Mouse (Mus musculus) limb, embryonic 13.5 days (tissue): Measurements from ENCODE around the gene 2310007B03Rik. TPM values are rescaled to one million over a fixed set of nuclear protein-coding genes. Genes with fewer than 3 reads are reported as not detected.
"Not testable (repeated sequence)": the region's sequence is repeated elsewhere in the genome, so short reads cannot be mapped to it uniquely, and the experiment has no call there.

ENCODE experiments used
- ATAC-seq: fragments of 200-750 bp; cut with Nextera tagmentation; 2 replicates; pipeline ENCODE4 v1.8.0; 2017; ENCODE audit warnings: low read depth, moderate number of reproducible peaks, moderate TSS enrichment; ENCODE audit not compliant: low FRiP score
- H3K27ac ChIP-seq: fragments of 300-500 bp; sonication (generic); 2 replicates; pipeline ENCODE4 v1.5.1; 2015; ENCODE audit warnings: inconsistent platforms, mild to moderate bottlenecking, moderate library complexity
- H3K27me3 ChIP-seq: fragments of 300-500 bp; sonication (generic); 2 replicates; pipeline ENCODE4 v1.6.1; 2015; ENCODE audit warnings: mild to moderate bottlenecking, inconsistent platforms
- H3K36me3 ChIP-seq: fragments of 300-500 bp; sonication (generic); 2 replicates; pipeline ENCODE4 v1.6.1; 2015; ENCODE audit warnings: inconsistent platforms, mild to moderate bottlenecking, moderate library complexity
- H3K4me1 ChIP-seq: fragments of 300-500 bp; sonication (generic); 2 replicates; pipeline ENCODE4 v1.6.1; 2015; ENCODE audit warnings: inconsistent platforms
- H3K4me2 ChIP-seq: fragments of 300-500 bp; sonication (generic); replicated peaks from 2 replicates; pipeline ENCODE4 v1.6.1; 2015; ENCODE audit warnings: inconsistent platforms, mild to moderate bottlenecking, moderate library complexity
- H3K4me3 ChIP-seq: fragments of 300-500 bp; sonication (generic); 2 replicates; pipeline ENCODE4 v1.5.1; 2015; ENCODE audit warnings: moderate library complexity, mild to moderate bottlenecking, inconsistent platforms
- H3K9ac ChIP-seq: fragments of 300-500 bp; sonication (generic); 2 replicates; pipeline ENCODE4 v1.6.1; 2015; ENCODE audit warnings: mild to moderate bottlenecking, inconsistent platforms
- H3K9me3 ChIP-seq: fragments of 300-500 bp; sonication (generic); 2 replicates; pipeline ENCODE4 v1.6.1; 2016; ENCODE audit warnings: inconsistent platforms
- WGBS: fragments of 180-500 bp; shearing (Covaris S2); methylation state at CpG from one replicate; pipeline ENCODE4 v1.1.7; 2015; 5-methylcytosine and 5-hydroxymethylcytosine counted together
- polyA plus RNA-seq: library from polyadenylated mRNA; unstranded; fragments of >200 nt; fragmentation: Nextera tagmentation; extraction: Ambion mirVana; gene quantifications from 2 replicates; pipeline ENCODE4 v1.2.1, GENCODE M21; 2015

2310007B03Rik gene
- polyA plus RNA-seq, result 0.94 and 1.1 TPM in 2 replicates

DNA sequence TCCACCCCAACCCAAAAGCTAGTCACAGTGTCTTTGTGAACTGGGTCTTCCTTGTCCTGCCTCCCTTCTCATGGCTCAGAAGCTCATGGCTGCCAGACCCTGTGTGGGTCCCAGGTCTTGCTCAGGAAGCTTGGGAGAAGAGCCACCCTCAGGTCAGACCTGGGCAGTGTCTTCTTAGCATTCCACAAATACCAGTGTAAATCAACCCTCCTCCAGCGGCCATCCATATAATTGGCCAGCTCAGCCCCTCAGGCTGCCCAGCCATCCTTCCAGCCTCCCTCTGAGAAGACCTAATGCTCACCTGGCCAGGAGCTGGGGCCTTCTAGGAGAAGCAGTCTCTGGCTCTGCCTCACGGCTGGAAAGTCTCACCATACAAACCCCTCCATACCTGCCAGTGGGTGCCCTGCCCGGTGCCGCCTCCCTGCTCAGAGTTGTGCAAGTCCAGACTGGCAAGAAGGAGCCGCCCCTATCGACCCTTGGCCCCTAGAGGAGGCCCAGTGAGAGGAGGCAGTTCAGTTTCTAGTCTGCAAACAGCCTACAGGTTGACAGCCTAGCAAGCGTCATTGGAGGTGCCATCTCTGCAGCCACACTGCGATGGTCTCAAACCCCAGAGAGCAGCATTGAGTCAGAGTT lies at the start of gene 2310007B03Rik:
2310007B03Rik (minus strand) TSS at position 448 of the 633 bp plus-strand sequence.
- WGBS, result 78% methylated on average over 8 of the region's 8 CpGs
- ATAC-seq, result no peak
- Histone ChIP-seq H3K4me2 (no peak within 1 kb of the TSS), H3K9me3 (no peaks in the 10 kb centered on the region), H3K4me3 (no peak within 1 kb of the TSS), H3K9ac (no peak within 1 kb of the TSS), H3K4me1 (peaks cover 10% of the 10 kb centered on the region; the same call in 1 of the 2 replicates), H3K36me3 (no peaks in the 10 kb centered on the region), H3K27me3 (no peaks in the 10 kb centered on the region), H3K27ac (no peak within 1 kb of the TSS)

DNA sequence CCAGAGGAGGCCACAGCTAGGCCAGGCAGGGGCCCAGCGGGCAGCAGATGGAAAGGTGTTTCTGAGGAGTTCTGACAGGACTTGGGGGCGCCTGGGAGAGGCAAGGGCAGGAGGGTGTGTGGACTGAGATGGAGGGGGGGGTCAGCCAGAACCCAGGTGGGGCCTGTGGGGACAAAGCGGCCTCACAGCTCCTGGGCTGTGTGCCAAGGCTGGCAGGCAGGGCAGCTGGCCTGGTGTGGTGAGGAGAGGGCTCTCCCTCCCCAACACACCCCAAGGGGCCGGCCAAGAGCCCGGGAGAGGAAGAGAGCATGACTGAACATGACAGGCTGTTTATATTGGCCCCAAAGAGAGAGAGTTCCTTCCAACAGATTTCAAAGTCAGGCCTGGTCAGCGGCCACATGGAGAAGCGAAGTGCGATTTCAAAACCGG lies 49.5 kb upstream of the 2310007B03Rik start:
- Histone ChIP-seq H3K36me3 (no peaks in the 10 kb centered on the region), H3K9me3 (no peaks in the 10 kb centered on the region), H3K4me3 (no peak overlapping the region), H3K27me3 (no peaks in the 10 kb centered on the region), H3K27ac (peak overlapping the region; percentile 87), H3K4me2 (no peak overlapping the region), H3K4me1 (peaks cover 90% of the 10 kb centered on the region), H3K9ac (peak overlapping the region; percentile 2; the same call in 1 of the 2 replicates)
- peak; percentile 68 for ATAC-seq
- 18% methylated on average over 9 of the region's 9 CpGs for WGBS

DNA sequence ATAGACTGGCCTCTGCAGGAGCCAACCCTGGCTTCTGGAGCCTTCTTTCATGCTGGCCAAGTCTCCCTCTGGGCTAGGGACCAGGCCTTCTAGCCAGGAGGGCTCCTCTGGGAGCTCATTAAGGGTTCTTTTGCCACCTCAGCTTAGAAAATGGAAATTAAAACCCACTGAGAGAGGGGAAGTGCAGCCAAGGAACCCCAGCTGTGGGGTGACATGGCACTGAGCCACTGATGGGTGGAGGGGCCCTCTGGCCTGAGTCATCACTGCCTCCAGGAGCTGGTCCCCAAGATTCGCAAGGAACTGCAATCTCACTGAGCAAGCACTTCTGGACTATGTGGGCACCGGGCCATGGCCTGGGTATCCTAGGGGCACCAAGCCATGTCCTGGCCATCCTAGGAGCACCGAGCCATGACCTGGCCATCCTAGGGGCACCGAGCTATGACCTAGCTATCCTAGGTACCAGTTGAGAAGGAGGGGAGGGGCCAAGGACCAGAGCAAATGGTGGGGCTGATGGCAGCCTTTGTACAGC lies 46.9 kb upstream of the 2310007B03Rik start:
- Histone ChIP-seq H3K9ac (no peak overlapping the region), H3K36me3 (no peaks in the 10 kb centered on the region), H3K9me3 (no peaks in the 10 kb centered on the region), H3K4me1 (peaks cover 64% of the 10 kb centered on the region), H3K4me3 (no peak overlapping the region), H3K27me3 (no peaks in the 10 kb centered on the region), H3K27ac (0 out of 2 replicates have a peak overlapping the region, but pooled peaks have one; percentile 39), H3K4me2 (no peak overlapping the region)
- WGBS, result 88% methylated on average over 4 of the region's 4 CpGs
- ATAC-seq, result no peak

DNA sequence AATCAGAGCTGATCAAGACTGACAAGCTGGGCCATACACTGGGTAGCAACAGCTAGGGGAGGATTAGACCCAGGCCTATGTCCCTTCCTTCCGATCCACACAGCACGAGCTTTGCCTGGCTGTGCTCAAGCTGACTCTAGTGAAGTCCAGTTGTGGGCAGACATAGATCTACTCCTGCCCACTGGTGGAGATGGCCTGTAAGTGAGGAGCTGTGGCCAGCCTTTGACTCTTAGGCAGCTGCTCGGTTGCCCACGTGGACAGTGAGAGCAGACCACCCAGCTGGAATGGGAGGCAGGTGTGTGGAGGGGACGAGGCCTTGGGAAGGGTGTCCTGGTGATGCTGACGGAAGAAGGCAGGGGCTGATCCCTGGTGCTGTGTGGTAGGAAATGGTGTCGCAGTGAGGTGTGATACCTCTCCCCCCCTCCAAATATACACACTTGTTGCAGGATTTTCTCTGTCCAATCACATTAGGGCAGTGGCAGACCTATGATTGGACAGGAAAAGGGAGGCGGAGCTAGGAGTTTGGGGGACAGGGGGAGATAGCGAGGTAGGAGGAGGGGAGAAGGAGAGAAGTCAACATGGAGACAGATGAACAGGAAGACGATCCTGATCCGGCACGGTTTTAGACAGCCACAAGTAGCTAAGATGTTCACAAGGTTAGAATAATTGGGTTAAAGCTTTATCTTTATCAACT lies 45.7 kb upstream of the 2310007B03Rik start:
- Histone ChIP-seq H3K36me3 (no peaks in the 10 kb centered on the region), H3K4me3 (no peak overlapping the region), H3K4me1 (peaks cover 52% of the 10 kb centered on the region), H3K4me2 (no peak overlapping the region), H3K27me3 (no peaks in the 10 kb centered on the region), H3K27ac (no peak overlapping the region), H3K9me3 (no peaks in the 10 kb centered on the region), H3K9ac (no peak overlapping the region)
- WGBS, result 59% methylated on average over 12 of the region's 12 CpGs
- ATAC-seq, result no peak

DNA sequence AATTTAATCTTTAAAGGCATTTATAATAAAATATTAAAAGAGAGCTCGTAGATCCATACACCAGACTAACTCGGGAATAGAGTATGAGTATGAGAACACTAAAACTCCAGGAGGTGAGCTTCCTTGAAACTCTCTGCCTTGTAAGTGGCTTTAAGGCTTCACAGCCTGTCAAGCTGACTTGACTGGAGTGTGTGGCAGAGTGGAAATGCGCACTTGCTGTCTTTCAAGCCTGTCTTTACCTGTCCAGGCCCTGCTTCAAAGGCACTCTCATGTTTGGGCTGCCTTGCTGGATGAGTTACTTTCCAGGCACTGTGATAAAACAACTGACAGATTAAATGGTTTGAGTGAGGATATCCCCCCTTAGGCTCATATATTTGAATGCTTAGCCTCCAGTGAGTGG lies 37.2 kb upstream of the 2310007B03Rik start:
- no peak overlapping the region for H3K9ac ChIP-seq
- H3K4me2 ChIP-seq, result no peak overlapping the region
- no peak overlapping the region for H3K27ac ChIP-seq
- no peaks in the 10 kb centered on the region for H3K36me3 ChIP-seq
- no peaks in the 10 kb centered on the region; the same call in 1 of the 2 replicates for H3K9me3 ChIP-seq
- WGBS, result 71% methylated on average over 3 of the region's 3 CpGs
- no peak for ATAC-seq
- no peaks in the 10 kb centered on the region for H3K27me3 ChIP-seq
- no peaks in the 10 kb centered on the region for H3K4me1 ChIP-seq
- no peak overlapping the region for H3K4me3 ChIP-seq

DNA sequence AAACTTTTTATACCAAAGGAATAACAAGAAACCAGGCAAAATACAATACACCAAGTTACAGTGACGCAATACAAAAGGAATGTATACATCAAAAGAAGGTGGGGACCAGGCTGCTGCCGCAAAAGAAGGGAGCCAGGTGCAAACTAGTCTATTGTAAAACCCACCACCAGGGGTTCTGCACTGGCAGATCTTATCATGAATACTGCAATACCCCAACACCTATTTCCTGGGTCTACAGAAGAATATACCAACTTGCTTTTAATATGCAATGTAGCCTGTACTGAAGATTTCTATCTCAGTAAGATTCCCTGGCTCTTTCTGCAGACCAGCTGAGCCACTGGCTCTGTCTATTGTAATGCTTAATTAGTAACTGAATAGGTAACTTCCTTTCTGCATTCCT lies 36.7 kb upstream of the 2310007B03Rik start:
- H3K9me3 ChIP-seq, result not testable (repeated sequence)

DNA sequence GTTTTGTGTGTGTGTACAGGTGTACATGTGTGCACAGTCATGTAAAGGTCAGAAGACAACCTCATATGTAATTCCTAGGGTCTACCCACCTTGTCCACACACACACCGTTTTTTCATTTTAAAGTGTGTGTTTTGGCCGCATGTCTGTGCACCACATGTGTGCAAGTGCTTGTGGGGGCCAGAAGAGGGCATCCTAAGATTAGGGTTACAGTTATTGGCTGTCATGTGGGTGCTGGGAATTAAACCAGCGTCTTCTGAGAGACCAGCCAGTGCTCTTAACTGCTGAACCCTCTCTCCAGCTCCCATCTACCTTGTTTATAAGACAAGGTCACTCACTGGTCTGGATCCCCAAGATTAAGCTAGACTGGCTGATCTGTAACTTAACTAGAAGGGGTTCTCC lies 34.2 kb upstream of the 2310007B03Rik start:
- no peak overlapping the region for H3K4me3 ChIP-seq
- H3K36me3 ChIP-seq, result no peaks in the 10 kb centered on the region
- no peak overlapping the region for H3K4me2 ChIP-seq
- no peaks in the 10 kb centered on the region; the same call in 1 of the 2 replicates for H3K9me3 ChIP-seq
- H3K27me3 ChIP-seq, result peaks cover 8% of the 10 kb centered on the region
- WGBS, result 93% methylated on average over 3 of the region's 3 CpGs
- H3K9ac ChIP-seq, result no peak overlapping the region
- ATAC-seq, result no peak
- no peak overlapping the region for H3K27ac ChIP-seq
- H3K4me1 ChIP-seq, result 0 out of 2 replicates have a peak, but pooled peaks cover 6% of the 10 kb centered on the region

More for the DNA sequence above, 36.7 kb upstream of the 2310007B03Rik start:
- H3K27me3 ChIP-seq, H3K36me3 ChIP-seq, H3K4me1 ChIP-seq, H3K9ac ChIP-seq, H3K27ac ChIP-seq, ATAC-seq, H3K4me2 ChIP-seq, H3K4me3 ChIP-seq: not testable (repeated sequence)
- 80% methylated on average over 2 of the region's 2 CpGs for WGBS

DNA sequence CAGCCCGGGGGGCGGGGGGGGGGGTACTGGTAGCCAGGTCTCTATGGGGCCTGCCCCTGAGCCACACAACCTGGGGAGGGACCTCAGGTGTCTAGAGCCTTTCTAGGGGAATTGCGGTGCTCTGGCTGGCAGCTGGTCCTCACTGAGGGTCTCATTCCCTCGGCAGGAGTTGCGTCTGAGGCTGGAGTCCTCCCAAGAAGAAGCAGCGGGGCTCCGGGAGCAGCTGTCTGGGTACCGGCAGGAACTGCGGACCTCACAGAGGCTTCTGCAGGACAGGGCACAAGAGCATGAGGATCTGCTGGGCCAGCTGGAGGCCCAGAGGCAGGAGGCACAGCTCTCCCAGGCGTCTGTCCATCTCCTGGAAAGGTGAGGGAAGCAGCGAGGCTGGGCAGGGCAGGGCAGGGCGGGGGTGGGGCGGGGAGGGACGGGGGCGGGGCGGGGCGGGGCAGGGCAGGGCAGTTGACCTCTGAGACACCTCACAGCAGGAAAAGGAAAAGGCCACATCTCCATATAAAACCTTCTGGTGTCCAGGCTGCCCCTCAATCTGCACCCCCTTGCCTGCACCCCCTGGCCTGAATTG lies 30.1 kb upstream of the 2310007B03Rik start:
- Histone ChIP-seq H3K9me3 (no peaks in the 10 kb centered on the region; the same call in 1 of the 2 replicates), H3K4me2 (peak overlapping the region; percentile 28; the same call in 1 of the 2 replicates), H3K27me3 (peaks cover 17% of the 10 kb centered on the region), H3K4me3 (no peak overlapping the region), H3K9ac (peak overlapping the region; percentile 43; the same call in 1 of the 2 replicates), H3K36me3 (no peaks in the 10 kb centered on the region), H3K4me1 (peaks cover 16% of the 10 kb centered on the region; the same call in 1 of the 2 replicates), H3K27ac (no peak overlapping the region)
- WGBS, result 2% methylated on average over 13 of the region's 17 CpGs
- ATAC-seq, result no peak

DNA sequence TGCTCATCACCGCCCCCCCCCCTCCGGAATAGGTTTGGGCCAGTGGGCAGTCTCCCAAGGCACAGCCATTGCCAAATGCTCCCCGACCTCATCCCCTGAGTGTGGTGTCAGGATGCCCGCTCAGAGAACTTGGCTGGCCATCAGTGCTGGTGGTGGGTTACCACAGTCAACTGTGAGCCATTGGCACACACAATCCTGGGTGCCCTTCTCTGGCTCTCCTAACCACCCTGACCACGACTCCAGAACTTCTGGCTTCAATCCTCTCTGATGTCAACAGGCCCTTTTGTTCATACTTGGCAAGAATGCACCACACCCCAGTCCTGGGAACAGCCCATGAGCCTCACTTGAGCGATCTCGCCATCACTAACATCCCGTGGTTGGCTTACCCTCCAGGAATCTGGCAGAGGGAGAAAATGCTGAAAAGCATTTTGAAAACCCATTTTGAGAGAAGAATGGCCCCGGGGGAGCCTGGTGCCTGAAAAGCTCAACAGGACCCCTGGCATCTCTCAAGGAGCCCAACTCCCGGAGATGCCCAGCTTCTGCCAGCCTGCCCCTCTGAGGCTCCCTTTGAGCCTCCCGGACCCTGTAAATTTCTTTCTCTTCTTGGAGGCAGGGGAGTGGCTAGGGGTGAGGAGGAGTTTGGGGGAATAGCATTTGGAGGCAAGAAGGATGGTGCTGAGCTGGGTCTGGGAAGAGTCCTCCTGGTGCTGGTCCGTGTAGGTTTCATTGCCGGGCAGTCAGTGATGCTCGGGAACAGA lies 23.5 kb upstream of the 2310007B03Rik start:
- H3K27me3 ChIP-seq, result 0 out of 2 replicates have a peak, but pooled peaks cover 4% of the 10 kb centered on the region
- no peaks in the 10 kb centered on the region for H3K9me3 ChIP-seq
- H3K4me2 ChIP-seq, result no peak overlapping the region
- no peak overlapping the region for H3K4me3 ChIP-seq
- 81% methylated on average over 14 of the region's 14 CpGs for WGBS
- H3K36me3 ChIP-seq, result no peaks in the 10 kb centered on the region
- no peak overlapping the region for H3K9ac ChIP-seq
- H3K27ac ChIP-seq, result no peak overlapping the region
- ATAC-seq, result no peak
- H3K4me1 ChIP-seq, result peaks cover 16% of the 10 kb centered on the region; the same call in 1 of the 2 replicates

DNA sequence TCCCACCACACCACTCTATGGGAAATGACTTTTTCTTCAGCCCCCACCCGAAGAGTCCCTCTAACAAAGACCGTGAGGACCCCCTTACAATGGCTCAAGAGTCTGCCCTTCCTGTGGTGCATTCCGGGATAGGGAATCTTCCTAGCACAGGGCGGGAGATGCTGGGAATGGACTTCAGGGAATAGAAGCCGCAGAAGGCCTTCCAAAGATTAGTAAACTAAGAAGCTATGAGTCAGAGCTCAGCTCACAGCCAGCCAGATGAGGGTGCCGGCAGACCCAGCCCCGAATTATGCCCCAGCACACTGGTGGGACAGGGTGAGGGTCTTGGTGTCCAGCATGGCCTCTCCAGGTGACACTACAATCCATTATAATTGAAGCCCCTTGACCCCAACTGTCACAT lies 21.5 kb upstream of the 2310007B03Rik start:
- no peaks in the 10 kb centered on the region for H3K36me3 ChIP-seq
- peaks cover 31% of the 10 kb centered on the region for H3K4me1 ChIP-seq
- H3K4me2 ChIP-seq, result no peak overlapping the region
- ATAC-seq, result no peak
- WGBS, result 87% methylated on average over 7 of the region's 7 CpGs
- no peak overlapping the region for H3K27ac ChIP-seq
- no peaks in the 10 kb centered on the region for H3K9me3 ChIP-seq
- H3K9ac ChIP-seq, result no peak overlapping the region
- no peaks in the 10 kb centered on the region for H3K27me3 ChIP-seq
- no peak overlapping the region for H3K4me3 ChIP-seq

DNA sequence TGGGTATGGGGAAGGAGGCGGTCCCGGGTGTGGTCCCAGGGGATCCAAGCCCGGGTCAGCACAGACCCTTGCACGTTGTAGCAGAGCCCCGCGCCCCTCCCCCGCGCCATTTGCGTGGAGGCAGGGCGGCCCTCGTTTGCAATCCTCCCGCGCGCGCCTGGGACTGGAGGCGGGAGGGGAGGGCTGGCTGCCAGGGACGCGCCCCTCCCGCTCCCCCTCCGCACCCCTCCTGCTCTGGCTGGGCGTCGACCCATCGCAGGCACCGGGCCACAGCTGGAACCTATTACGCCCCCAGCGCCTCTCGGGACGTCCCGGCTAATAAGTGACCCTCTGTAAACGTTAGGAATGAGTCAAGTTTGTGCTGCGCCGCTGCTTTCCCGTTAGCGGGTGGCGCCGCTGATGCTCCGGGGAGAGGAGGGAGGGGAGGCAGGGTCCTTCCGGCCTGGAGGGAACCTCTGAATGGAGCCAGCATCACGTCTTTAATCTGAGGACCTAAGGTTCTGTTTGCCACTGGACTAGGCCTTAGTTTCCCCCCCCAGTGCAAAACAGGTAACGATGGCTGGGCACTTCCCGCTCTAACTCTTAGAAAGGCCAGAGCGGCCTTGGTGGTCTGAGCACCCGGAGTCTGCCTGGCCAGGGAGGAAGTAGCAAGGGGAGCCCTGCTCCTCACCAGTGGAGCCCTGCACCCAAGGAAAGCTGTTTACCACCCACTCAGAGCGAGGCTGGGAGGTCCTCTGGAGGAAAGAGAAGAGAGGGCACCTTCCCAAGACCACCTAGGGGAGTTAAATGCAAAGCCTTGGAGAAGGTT lies 16.0 kb upstream of the 2310007B03Rik start:
- no peaks in the 10 kb centered on the region for H3K9me3 ChIP-seq
- peak overlapping the region; percentile 56 for H3K9ac ChIP-seq
- WGBS, result 1% methylated on average over 41 of the region's 44 CpGs
- peak overlapping the region; percentile 38 for H3K4me3 ChIP-seq
- peak; percentile 80 for ATAC-seq
- H3K27ac ChIP-seq, result peak overlapping the region; percentile 94
- peaks cover 44% of the 10 kb centered on the region for H3K4me1 ChIP-seq
- H3K27me3 ChIP-seq, result peaks cover 3% of the 10 kb centered on the region; the same call in 1 of the 2 replicates
- H3K36me3 ChIP-seq, result no peaks in the 10 kb centered on the region
- H3K4me2 ChIP-seq, result peak overlapping the region; percentile 71
